Mouse (Mus musculus) urinary bladder, adult 18-20 months (tissue): ENCODE data around the gene R3hdm4.
A peak's percentile ranks its signal among the peaks of the same experiment; 100 is the strongest.

Experiments used
- DNase-seq, 2 experiments: peaks; one replicate each; pipeline ENCODE4 v3.0.0; 2022; ENCODE audit warnings: low spot score in 2 of 2, mixed read lengths in 2 of 2

R3hdm4 gene

GRCm38 (mm10) chr10:79942988-79943387 lies 22.0 kb upstream of the R3hdm4 start:
- DNase-seq: no peak

GRCm38 (mm10) chr10:79940749-79941148 lies 19.7 kb upstream of the R3hdm4 start:
- DNase-seq: no peak

GRCm38 (mm10) chr10:79937775-79938526 lies 16.9 kb upstream of the R3hdm4 start:
- no peak for DNase-seq

GRCm38 (mm10) chr10:79936911-79937441 lies 16.0 kb upstream of the R3hdm4 start:
- peak; percentile 84 to 86 for DNase-seq

- DNase-seq: no peak
Measured at GRCm38 (mm10) chr10:79936284-79936910, 15.4 kb upstream of the R3hdm4 start.

- DNase-seq: no peak
Measured at GRCm38 (mm10) chr10:79934794-79935569, 14.0 kb upstream of the R3hdm4 start.

GRCm38 (mm10) chr10:79934272-79934721 lies 13.3 kb upstream of the R3hdm4 start:
- peak in 1 of 2 experiments; percentile 77 for DNase-seq

GRCm38 (mm10) chr10:79933861-79934260 lies 12.9 kb upstream of the R3hdm4 start:
- no peak for DNase-seq

GRCm38 (mm10) chr10:79933145-79933679 lies 12.2 kb upstream of the R3hdm4 start:
- DNase-seq: peak in 1 of 2 experiments; percentile 53

GRCm38 (mm10) chr10:79932736-79933135 lies 11.7 kb upstream of the R3hdm4 start:
- peak in 1 of 2 experiments; percentile 66 for DNase-seq

GRCm38 (mm10) chr10:79931797-79932196 lies 10.8 kb upstream of the R3hdm4 start:
- no peak for DNase-seq

GRCm38 (mm10) chr10:79930826-79931186 lies 9.8 kb upstream of the R3hdm4 start:
- DNase-seq: no peak

GRCm38 (mm10) chr10:79929967-79930825 lies 9.2 kb upstream of the R3hdm4 start:
- no peak for DNase-seq

GRCm38 (mm10) chr10:79928907-79929701 lies 8.1 kb upstream of the R3hdm4 start:
- no peak for DNase-seq

- no peak for DNase-seq
Measured at GRCm38 (mm10) chr10:79928030-79928694, 7.2 kb upstream of the R3hdm4 start.

- no peak for DNase-seq
Measured at GRCm38 (mm10) chr10:79927324-79928029, 6.5 kb upstream of the R3hdm4 start.

- peak; percentile 89 to 92 for DNase-seq
Measured at GRCm38 (mm10) chr10:79926491-79927323, 5.7 kb upstream of the R3hdm4 start, which contains the start of gene Arid3a. Arid3a (plus strand) TSS chr10:79927043.
